Mouse (Mus musculus) liver, embryonic 14.5 days (tissue): ENCODE results near the gene Cemip2. TPM values are rescaled to one million over a fixed set of nuclear protein-coding genes. Genes with fewer than 3 reads are reported as not detected.

Experiments used
- ATAC-seq: fragments of 200-750 bp; cut with Nextera tagmentation; 2 replicates; pipeline ENCODE4 v1.8.0; 2017; ENCODE audit warnings: moderate number of reproducible peaks, mild to moderate bottlenecking, moderate library complexity; ENCODE audit not compliant: insufficient read depth
- DNase-seq, 3 experiments: peaks; one replicate each; pipeline ENCODE4 v3.0.0-alpha.2; 2012 to 2013; ENCODE audit warnings: low read depth in 3 of 3, low spot score in 3 of 3
- H3K27ac ChIP-seq: fragments of 300-500 bp; sonication (generic); 2 replicates; pipeline ENCODE4 v1.5.1; 2014; ENCODE audit warnings: moderate library complexity, mild to moderate bottlenecking, control low read depth, inconsistent platforms
- H3K27me3 ChIP-seq: fragments of 300-500 bp; sonication (generic); 2 replicates; pipeline ENCODE4 v1.6.1; 2014; ENCODE audit warnings: mild to moderate bottlenecking, low read length, moderate library complexity; ENCODE audit not compliant: control insufficient read depth, insufficient read depth
- H3K36me3 ChIP-seq: fragments of 300-500 bp; sonication (generic); replicated peaks from 2 replicates; pipeline ENCODE4 v1.6.1; 2014; ENCODE audit warnings: low read depth; ENCODE audit not compliant: control insufficient read depth, insufficient read depth
- H3K4me1 ChIP-seq, 2 experiments: fragments of 200-500 bp in 1 of 2; fragments of 300-500 bp in 1 of 2; sonication (generic) in 1 of 2; replicated peaks; 2 replicates each; pipeline ENCODE4 v1.6.1; 2012 to 2014; ENCODE audit warnings: antibody characterized with exemption in 1 of 2, inconsistent platforms in 1 of 2, low read length in 1 of 2; ENCODE audit not compliant: control insufficient read depth in 2 of 2, insufficient read depth in 2 of 2
- H3K4me2 ChIP-seq: fragments of 300-500 bp; sonication (generic); 2 replicates; pipeline ENCODE4 v1.6.1; 2014; ENCODE audit warnings: low read depth, mild to moderate bottlenecking, control low read depth, moderate library complexity
- H3K4me3 ChIP-seq, 2 experiments: fragments of 200-500 bp in 1 of 2; fragments of 300-500 bp in 1 of 2; sonication (generic) in 1 of 2; 2 replicates each; pipeline ENCODE4 v1.5.1; 2012 to 2014; ENCODE audit warnings: low read depth in 2 of 2, low read length in 2 of 2, mild to moderate bottlenecking in 2 of 2, control low read depth in 1 of 2, inconsistent platforms in 1 of 2, moderate library complexity in 1 of 2; ENCODE audit not compliant: insufficient read depth in 1 of 2
- H3K9ac ChIP-seq: fragments of 300-500 bp; sonication (generic); replicated peaks from 2 replicates; pipeline ENCODE4 v1.6.1; 2014; ENCODE audit warnings: mild to moderate bottlenecking, control low read depth, moderate library complexity
- H3K9me3 ChIP-seq: fragments of 300-500 bp; sonication (generic); 2 replicates; pipeline ENCODE4 v1.6.1; 2016; ENCODE audit warnings: low read length, mixed read lengths; ENCODE audit not compliant: control insufficient read depth
- CTCF ChIP-seq: IDR thresholded peaks from 2 replicates; pipeline ENCODE4 v1.5.1; 2016; ENCODE audit warnings: antibody characterized with exemption, low read depth, control low read depth
- EP300 ChIP-seq: IDR thresholded peaks from 2 replicates; pipeline ENCODE4 v1.6.1; 2016; ENCODE audit warnings: antibody characterized with exemption, low read depth
- WGBS: fragments of 180-500 bp; shearing (Covaris S2); extraction: QIAGEN DNeasy Blood & Tissue Kit; methylation state at CpG from one replicate; pipeline ENCODE4 v1.1.7; 2014; ENCODE audit not compliant: insufficient replicate concordance; 5-methylcytosine and 5-hydroxymethylcytosine counted together
- polyA plus RNA-seq, 2 experiments: library from polyadenylated mRNA; depleted of rRNA in 1 of 2; stranded (reverse) in 1 of 2; unstranded in 1 of 2; fragments of >200 nt; fragmentation: Nextera tagmentation in 1 of 2; extraction: Ambion mirVana in 1 of 2; gene quantifications; 2 replicates each; pipeline versions ENCODE4 v1.2.1 to v1.2.3; 2012 to 2014

Cemip2 gene
- polyA plus RNA-seq, 2 experiments, result 3.0 to 6.0 TPM

GRCm38 (mm10) chr19:21781787-21782432 lies 3.8 kb downstream of the Cemip2 start:
- DNase-seq, result no peak
- H3K27me3 ChIP-seq, result peaks cover 8% of the 10 kb centered on the region
- WGBS, result 70% methylated on average over 12 of the region's 12 CpGs
- no peak overlapping the region for H3K9ac ChIP-seq
- no peaks in the 10 kb centered on the region for H3K9me3 ChIP-seq
- no peaks in the 10 kb centered on the region for H3K36me3 ChIP-seq
- H3K27ac ChIP-seq, result no peak overlapping the region
- H3K4me3 ChIP-seq, result no peak overlapping the region
- TF ChIP-seq EP300, result no peak
- TF ChIP-seq CTCF, result no peak
- H3K4me2 ChIP-seq, result no peak overlapping the region
- no peak for ATAC-seq
- peaks cover 0 to 4% of the 10 kb centered on the region in 2 experiments; a peak in 1 of 4 replicates for H3K4me1 ChIP-seq

GRCm38 (mm10) chr19:21783717-21784116 lies 5.6 kb downstream of the Cemip2 start:
- Histone ChIP-seq H3K9me3 (no peaks in the 10 kb centered on the region), H3K27me3 (peaks cover 8% of the 10 kb centered on the region), H3K36me3 (no peaks in the 10 kb centered on the region), H3K27ac (no peak overlapping the region), H3K9ac (no peak overlapping the region), H3K4me3 (no peak overlapping the region), H3K4me2 (no peak overlapping the region), H3K4me1 (peaks cover 0 to 4% of the 10 kb centered on the region in 2 experiments; a peak in 1 of 4 replicates)
- no peak for DNase-seq
- TF ChIP-seq EP300 (no peak), CTCF (no peak)
- 55% methylated on average over 3 of the region's 3 CpGs for WGBS
- no peak for ATAC-seq

GRCm38 (mm10) chr19:21784331-21785131 lies 6.4 kb downstream of the Cemip2 start:
- H3K9ac ChIP-seq, result no peak overlapping the region
- DNase-seq (no peak), ATAC-seq (peak; percentile 28; the same call in 1 of the 2 replicates)
- no peaks in the 10 kb centered on the region; the same call in 1 of the 2 replicates for H3K27me3 ChIP-seq
- H3K4me3 ChIP-seq, result no peak overlapping the region
- H3K4me2 ChIP-seq, result no peak overlapping the region; the same call in 1 of the 2 replicates
- WGBS, result 39% methylated on average over 8 of the region's 8 CpGs
- H3K36me3 ChIP-seq, result no peaks in the 10 kb centered on the region
- TF ChIP-seq EP300 (no peak), CTCF (no peak)
- no peaks in the 10 kb centered on the region for H3K9me3 ChIP-seq
- H3K4me1 ChIP-seq, result peaks cover 0 to 4% of the 10 kb centered on the region in 2 experiments; a peak in 1 of 4 replicates
- H3K27ac ChIP-seq, result no peak overlapping the region

- no peak overlapping the region for H3K27ac ChIP-seq
- no peak overlapping the region for H3K9ac ChIP-seq
- no peak overlapping the region for H3K4me2 ChIP-seq
- no peaks in the 10 kb centered on the region for H3K27me3 ChIP-seq
- DNase-seq, result no peak
- TF ChIP-seq EP300 (no peak), CTCF (no peak)
- no peaks in the 10 kb centered on the region for H3K9me3 ChIP-seq
- H3K36me3 ChIP-seq, result no peaks in the 10 kb centered on the region
- peaks cover 0 to 4% of the 10 kb centered on the region in 2 experiments; a peak in 1 of 4 replicates for H3K4me1 ChIP-seq
- no peak overlapping the region for H3K4me3 ChIP-seq
- no peak for ATAC-seq
- WGBS, result 8% methylated on average over 3 of the region's 3 CpGs
Observed at GRCm38 (mm10) chr19:21785132-21785528, 7.0 kb downstream of the Cemip2 start.

- DNase-seq, result no peak
- ATAC-seq, result no peak
- Histone ChIP-seq H3K27ac (no peak overlapping the region), H3K4me2 (no peak overlapping the region), H3K4me3 (no peak overlapping the region), H3K36me3 (no peaks in the 10 kb centered on the region), H3K27me3 (no peaks in the 10 kb centered on the region), H3K9ac (no peak overlapping the region), H3K4me1 (peaks cover 0 to 4% of the 10 kb centered on the region in 2 experiments; a peak in 1 of 4 replicates), H3K9me3 (no peaks in the 10 kb centered on the region)
- 73% methylated on average over 6 of the region's 6 CpGs for WGBS
- TF ChIP-seq EP300 (no peak), CTCF (no peak)
Observed at GRCm38 (mm10) chr19:21787004-21787480, 8.9 kb downstream of the Cemip2 start.
